Mouse (Mus musculus) hindbrain, embryonic 15.5 days (tissue): ENCODE measurements around the gene Cacna2d2. TPM values are rescaled to one million over a fixed set of nuclear protein-coding genes. Genes with fewer than 3 reads are reported as not detected.
A peak's percentile ranks its signal among the peaks of the same experiment; 100 is the strongest.
"Not testable (repeated sequence)": the region's sequence is repeated elsewhere in the genome, so short reads cannot be mapped to it uniquely, and the experiment has no call there.

Experiments
- ATAC-seq: fragments of 200-750 bp; cut with Nextera tagmentation; 2 replicates; pipeline ENCODE4 v1.8.0; 2017; ENCODE audit warnings: low read depth, moderate number of reproducible peaks, moderate TSS enrichment; ENCODE audit not compliant: low FRiP score
- H3K27ac ChIP-seq: fragments of 300-500 bp; sonication (generic); replicated peaks from 2 replicates; pipeline ENCODE4 v1.5.1; 2015; ENCODE audit warnings: mild to moderate bottlenecking, inconsistent platforms
- H3K27me3 ChIP-seq: fragments of 300-500 bp; sonication (generic); 2 replicates; pipeline ENCODE4 v1.6.1; 2015; ENCODE audit warnings: control low read depth, inconsistent platforms
- H3K36me3 ChIP-seq: fragments of 300-500 bp; sonication (generic); 2 replicates; pipeline ENCODE4 v1.6.1; 2015; ENCODE audit warnings: control low read depth, inconsistent platforms
- H3K4me1 ChIP-seq: fragments of 300-500 bp; sonication (generic); replicated peaks from 2 replicates; pipeline ENCODE4 v1.6.1; 2015; ENCODE audit warnings: control low read depth, inconsistent platforms
- H3K4me2 ChIP-seq: fragments of 300-500 bp; sonication (generic); 2 replicates; pipeline ENCODE4 v1.6.1; 2015; ENCODE audit warnings: moderate library complexity, mild to moderate bottlenecking, inconsistent platforms
- H3K4me3 ChIP-seq: fragments of 300-500 bp; sonication (generic); 2 replicates; pipeline ENCODE4 v1.5.1; 2015; ENCODE audit warnings: mild to moderate bottlenecking, inconsistent platforms
- H3K9ac ChIP-seq: fragments of 300-500 bp; sonication (generic); 2 replicates; pipeline ENCODE4 v1.6.1; 2015; ENCODE audit warnings: inconsistent platforms
- H3K9me3 ChIP-seq: fragments of 300-500 bp; sonication (generic); 2 replicates; pipeline ENCODE4 v1.6.1; 2016; ENCODE audit warnings: control low read depth, inconsistent platforms
- WGBS: fragments of 180-500 bp; shearing (Covaris S2); methylation state at CpG from one replicate; pipeline ENCODE4 v1.1.7; 2015; 5-methylcytosine and 5-hydroxymethylcytosine counted together
- polyA plus RNA-seq: library from polyadenylated mRNA; unstranded; fragments of >200 nt; fragmentation: Nextera tagmentation; extraction: Ambion mirVana; gene quantifications from 2 replicates; pipeline ENCODE4 v1.2.1, GENCODE M21; 2015

Gene Cacna2d2
- polyA plus RNA-seq, 1 experiment from 2014 or later = 10.7 TPM

DNA sequence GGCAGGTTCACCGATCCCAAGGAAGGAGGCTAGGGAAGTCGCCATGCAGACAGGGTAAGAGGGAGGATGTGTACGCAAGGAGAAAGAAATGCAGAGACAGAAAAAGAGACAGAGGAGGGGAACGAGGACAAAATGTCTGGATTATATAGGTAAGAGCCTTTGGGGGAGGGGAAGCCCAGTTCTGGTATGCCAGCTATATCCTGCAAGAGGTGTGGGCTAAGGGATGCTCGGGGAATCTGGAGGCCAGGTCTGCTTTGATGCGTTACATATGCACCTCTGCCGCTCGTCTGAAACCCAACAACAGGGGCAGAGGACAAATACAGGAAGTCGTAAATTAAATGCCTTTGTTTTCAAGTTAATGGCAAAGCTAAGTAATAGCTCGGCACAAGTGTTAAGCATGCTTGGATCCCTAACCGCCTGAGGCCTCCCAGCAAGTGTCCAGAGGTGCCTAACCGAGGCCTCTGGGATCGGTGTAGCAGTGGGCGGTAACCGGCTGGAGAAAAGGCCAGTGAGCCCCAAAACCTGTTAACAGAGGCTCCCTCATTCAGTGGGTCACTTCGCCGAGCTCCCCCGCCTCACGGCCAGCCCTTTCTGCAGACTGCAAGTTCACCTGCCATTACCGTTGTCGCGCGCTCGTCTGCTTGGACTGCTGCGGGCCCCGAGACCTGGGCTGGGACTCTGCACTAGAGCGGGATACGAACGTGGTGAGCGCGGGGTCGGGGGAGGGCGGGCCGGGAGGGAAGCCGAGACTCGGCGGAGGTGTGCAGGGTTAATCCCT is 154.3 kb downstream of the Cacna2d2 start:
- H3K4me1 ChIP-seq = peaks cover 44% of the 10 kb centered on the region

GRCm38 (mm10) chr9:107554319-107554825 is 155.0 kb downstream of the Cacna2d2 start:
- ATAC-seq = peak; percentile 95
- Histone ChIP-seq H3K27ac (peak overlapping the region; percentile 84), H3K4me3 (peak overlapping the region; percentile 52), H3K4me1 (peaks cover 44% of the 10 kb centered on the region), H3K9me3 (no peaks in the 10 kb centered on the region), H3K9ac (peak overlapping the region; percentile 64), H3K4me2 (peak overlapping the region; percentile 87), H3K36me3 (peaks cover 22% of the 10 kb centered on the region), H3K27me3 (peaks cover 37% of the 10 kb centered on the region)
- under 1% methylated on average over 53 of the region's 53 CpGs for WGBS

More for the DNA sequence above, 154.3 kb downstream of the Cacna2d2 start:
- peak overlapping the region; percentile 84 for H3K27ac ChIP-seq
- 7% methylated on average over 37 of the region's 37 CpGs for WGBS
- H3K27me3 ChIP-seq = peaks cover 44% of the 10 kb centered on the region
- peak overlapping the region; percentile 52 for H3K4me3 ChIP-seq
- peak; percentile 62 for ATAC-seq
- no peaks in the 10 kb centered on the region for H3K9me3 ChIP-seq
- peaks cover 15% of the 10 kb centered on the region for H3K36me3 ChIP-seq
- peak overlapping the region; percentile 87 for H3K4me2 ChIP-seq
- H3K9ac ChIP-seq = peak overlapping the region; percentile 64

DNA sequence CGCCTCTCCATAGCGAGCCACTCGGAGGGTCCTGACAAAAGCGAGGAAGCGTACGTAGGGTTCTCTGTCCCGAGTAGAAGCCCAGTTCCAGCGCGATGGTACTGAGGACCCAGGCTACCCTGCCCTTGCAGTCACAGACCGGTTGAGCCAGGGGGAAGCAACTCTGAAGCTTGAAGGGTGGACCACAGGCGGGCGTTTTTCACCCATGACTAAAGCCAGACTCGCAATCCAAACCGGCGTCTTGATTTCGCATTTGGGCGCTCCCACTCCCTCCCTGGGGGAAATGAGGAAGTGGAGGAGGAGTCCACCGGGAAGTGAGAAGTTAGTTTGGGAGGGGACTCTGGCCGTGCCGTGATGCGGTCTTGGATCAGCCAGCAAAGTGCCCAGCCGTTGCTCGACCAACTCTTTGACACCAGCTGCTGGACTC is 155.6 kb downstream of the Cacna2d2 start:
- H3K9me3 ChIP-seq = no peaks in the 10 kb centered on the region
- peak; percentile 44; the same call in 1 of the 2 replicates for ATAC-seq
- H3K4me3 ChIP-seq = peak overlapping the region; percentile 52
- H3K4me1 ChIP-seq = peaks cover 44% of the 10 kb centered on the region
- peak overlapping the region; percentile 87 for H3K4me2 ChIP-seq
- peaks cover 31% of the 10 kb centered on the region for H3K27me3 ChIP-seq
- H3K9ac ChIP-seq = peak overlapping the region; percentile 64
- 0% methylated on average over 23 of the region's 23 CpGs for WGBS
- H3K27ac ChIP-seq = peak overlapping the region; percentile 84
- peaks cover 28% of the 10 kb centered on the region for H3K36me3 ChIP-seq

DNA sequence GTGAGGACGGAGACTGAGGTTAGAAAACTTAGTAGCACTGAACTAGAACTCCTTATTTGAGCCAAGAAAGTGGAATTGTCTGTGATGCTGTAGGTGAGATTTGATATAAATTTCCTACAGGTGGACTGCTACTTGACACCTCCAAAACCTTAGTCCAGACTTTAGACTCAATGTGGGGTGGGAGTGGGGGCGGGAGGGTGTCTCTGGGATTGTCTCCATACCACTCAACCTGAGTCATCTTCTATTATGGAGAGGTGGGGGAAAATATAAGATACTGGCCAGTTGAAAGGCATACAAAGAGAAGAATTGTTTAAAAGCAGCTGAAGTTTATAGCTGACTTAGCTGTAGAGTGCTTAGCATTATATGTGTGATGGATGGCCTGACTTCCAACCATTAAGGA is 156.3 kb downstream of the Cacna2d2 start:
- no peaks in the 10 kb centered on the region for H3K9me3 ChIP-seq
- H3K36me3 ChIP-seq = peaks cover 34% of the 10 kb centered on the region
- peak overlapping the region; percentile 52 for H3K4me3 ChIP-seq
- 48% methylated on average over 2 of the region's 2 CpGs for WGBS
- peak overlapping the region; percentile 87 for H3K4me2 ChIP-seq
- H3K4me1 ChIP-seq = peaks cover 42% of the 10 kb centered on the region
- peak overlapping the region; percentile 84; the same call in 1 of the 2 replicates for H3K27ac ChIP-seq
- H3K9ac ChIP-seq = peak overlapping the region; percentile 64
- ATAC-seq = no peak
- peaks cover 24% of the 10 kb centered on the region for H3K27me3 ChIP-seq

GRCm38 (mm10) chr9:107556346-107556745 is 156.9 kb downstream of the Cacna2d2 start:
- H3K36me3 ChIP-seq = peaks cover 40% of the 10 kb centered on the region
- no peaks in the 10 kb centered on the region for H3K9me3 ChIP-seq
- H3K4me1 ChIP-seq = peaks cover 35% of the 10 kb centered on the region
- H3K4me2 ChIP-seq = peak overlapping the region; percentile 87
- ATAC-seq = no peak
- no peak overlapping the region for H3K9ac ChIP-seq
- peak overlapping the region; percentile 52 for H3K4me3 ChIP-seq
- 77% methylated on average over 3 of the region's 3 CpGs for WGBS
- no peak overlapping the region for H3K27ac ChIP-seq
- peaks cover 18% of the 10 kb centered on the region for H3K27me3 ChIP-seq

GRCm38 (mm10) chr9:107563029-107563581 is 163.7 kb downstream of the Cacna2d2 start, which contains the start of gene Tusc2:
Gene Tusc2, plus strand, starts transcription at chr9:107563255.
- WGBS = 0% methylated on average over 42 of the region's 46 CpGs
- peak; percentile 96 for ATAC-seq
- Histone ChIP-seq H3K4me2 (peak within 1 kb of the TSS; percentile 64), H3K9ac (peak within 1 kb of the TSS; percentile 93), H3K4me3 (peak within 1 kb of the TSS; percentile 90), H3K27me3 (no peaks in the 10 kb centered on the region), H3K27ac (peak within 1 kb of the TSS; percentile 75), H3K9me3 (no peaks in the 10 kb centered on the region), H3K4me1 (peaks cover 34% of the 10 kb centered on the region), H3K36me3 (peaks cover 41% of the 10 kb centered on the region)

GRCm38 (mm10) chr9:107565556-107565955 is 166.1 kb downstream of the Cacna2d2 start:
- not testable (repeated sequence) for H3K4me2 ChIP-seq, H3K27me3 ChIP-seq, ATAC-seq, H3K9me3 ChIP-seq, H3K4me3 ChIP-seq, H3K9ac ChIP-seq, H3K27ac ChIP-seq
- WGBS = 50% methylated on average over 5 of the region's 5 CpGs
- Histone ChIP-seq H3K4me1 (peaks cover 47% of the 10 kb centered on the region), H3K36me3 (peaks cover 18% of the 10 kb centered on the region)

- H3K27ac ChIP-seq = 0 out of 2 replicates have a peak overlapping the region, but pooled peaks have one; percentile 16
- no peaks in the 10 kb centered on the region for H3K27me3 ChIP-seq
- H3K36me3 ChIP-seq = peaks cover 12% of the 10 kb centered on the region; the same call in 1 of the 2 replicates
- no peak for ATAC-seq
- H3K4me3 ChIP-seq = no peak overlapping the region
- peaks cover 53% of the 10 kb centered on the region for H3K4me1 ChIP-seq
- no peaks in the 10 kb centered on the region for H3K9me3 ChIP-seq
- 63% methylated on average over 15 of the region's 15 CpGs for WGBS
- H3K4me2 ChIP-seq = no peak overlapping the region
- H3K9ac ChIP-seq = no peak overlapping the region
Measured at GRCm38 (mm10) chr9:107566041-107566709, 166.8 kb downstream of the Cacna2d2 start.

- no peak for ATAC-seq
Measured at GRCm38 (mm10) chr9:107566855-107567254, 167.4 kb downstream of the Cacna2d2 start.

DNA sequence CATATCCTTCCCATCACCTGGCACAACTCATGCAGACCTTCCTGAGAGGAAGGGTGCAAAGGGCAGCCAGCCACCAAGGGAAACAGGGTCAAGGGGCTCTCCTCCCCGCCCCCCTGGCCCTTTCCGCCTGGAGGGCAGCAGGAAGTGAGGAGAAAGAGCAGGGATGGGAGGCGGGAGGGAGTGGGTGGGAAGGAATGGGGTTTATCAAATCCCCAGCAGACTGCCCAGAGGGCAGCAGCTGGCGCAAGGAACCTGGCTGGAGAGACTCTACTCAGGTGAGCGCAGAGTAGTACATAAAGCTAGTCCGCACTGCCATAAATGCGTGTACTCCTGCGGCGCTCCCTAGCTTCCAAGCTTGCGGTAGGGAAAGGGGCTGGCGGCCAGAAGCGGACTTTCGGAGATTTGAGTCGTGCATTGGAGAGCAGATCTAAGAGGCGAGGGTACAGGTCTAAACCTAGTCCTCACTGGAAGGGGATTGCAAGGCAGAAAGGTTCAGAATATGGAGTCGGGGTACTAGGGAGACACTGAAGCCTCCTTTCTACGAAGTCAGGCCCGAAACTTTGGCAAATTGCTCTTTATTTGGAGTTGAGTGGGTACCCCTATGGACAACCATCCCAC is 168.4 kb downstream of the Cacna2d2 start, which contains the start of gene Hyal2:
Hyal2 (plus strand) TSS at position 244 of the 618 bp plus-strand sequence.
- peak within 1 kb of the TSS; percentile 85 for H3K4me2 ChIP-seq
- no peak for ATAC-seq
- WGBS = 6% methylated on average over 18 of the region's 18 CpGs

More at GRCm38 (mm10) chr9:107566855-107567254, 167.4 kb downstream of the Cacna2d2 start:
- 64% methylated on average over 3 of the region's 3 CpGs for WGBS
- Histone ChIP-seq H3K36me3 (peaks cover 5% of the 10 kb centered on the region; the same call in 1 of the 2 replicates), H3K4me3 (no peak overlapping the region), H3K4me1 (peaks cover 60% of the 10 kb centered on the region), H3K9ac (no peak overlapping the region), H3K27ac (no peak overlapping the region; the same call in 1 of the 2 replicates), H3K27me3 (no peaks in the 10 kb centered on the region), H3K4me2 (no peak overlapping the region), H3K9me3 (no peaks in the 10 kb centered on the region)

More for the DNA sequence above, 168.4 kb downstream of the Cacna2d2 start, which contains the start of gene Hyal2:
- H3K9me3 ChIP-seq = no peaks in the 10 kb centered on the region
- H3K27ac ChIP-seq = peak within 1 kb of the TSS; percentile 87
- H3K36me3 ChIP-seq = peaks cover 6% of the 10 kb centered on the region
- H3K4me1 ChIP-seq = peaks cover 56% of the 10 kb centered on the region
- H3K27me3 ChIP-seq = no peaks in the 10 kb centered on the region
- H3K9ac ChIP-seq = peak within 1 kb of the TSS; percentile 88
- H3K4me3 ChIP-seq = peak within 1 kb of the TSS; percentile 82
